Mouse (Mus musculus): ENCODE measurements around the gene Cavin3. TPM values are rescaled to one million over a fixed set of nuclear protein-coding genes. Genes with fewer than 3 reads are reported as not detected.

The Cavin3 gene
- not detected for total RNA-seq (2023)

GRCm38 (mm10) chr7:105481505-105482411, at the start of gene Cavin3:
TSS of gene Cavin3 (minus strand) at chr7:105482300.

Other genes with a start within 250 kb of the Cavin3 start
- not detected for gene Olfr688, start 194.2 kb downstream of the Cavin3 start, total RNA-seq (2023)
- gene Olfr689, start 171.1 kb downstream of the Cavin3 start, total RNA-seq (2023) = not detected
- not detected for gene Olfr690, start 148.2 kb downstream of the Cavin3 start, total RNA-seq (2023)
- not detected for gene Olfr691, start 140.0 kb downstream of the Cavin3 start, total RNA-seq (2023)
- not detected for gene Olfr692, start 114.1 kb downstream of the Cavin3 start, total RNA-seq (2023)
- gene Gm5901, start 107.3 kb downstream of the Cavin3 start, total RNA-seq (2023) = not detected
- 42.6 TPM for gene Fam160a2, start 82.2 kb downstream of the Cavin3 start, total RNA-seq (2023)
- gene Cnga4, start 77.7 kb downstream of the Cavin3 start, total RNA-seq (2023) = not detected
- not detected for gene Cckbr, start 56.6 kb downstream of the Cavin3 start, total RNA-seq (2023)
- 21.5 TPM for gene Smpd1, start 72.1 kb upstream of the Cavin3 start, total RNA-seq (2023)
- gene Apbb1, start 99.4 kb upstream of the Cavin3 start, total RNA-seq (2023) = 2.6 TPM
- not detected for gene Hpx, start 117.8 kb upstream of the Cavin3 start, total RNA-seq (2023)
- 17.5 TPM for gene Trim3, start 151.3 kb upstream of the Cavin3 start, total RNA-seq (2023)
- 68.0 TPM for gene Timm10b, start 157.8 kb upstream of the Cavin3 start, total RNA-seq (2023)
- gene Arfip2, start 158.1 kb upstream of the Cavin3 start, total RNA-seq (2023) = 31.9 TPM
- gene Gm45799, start 158.3 kb upstream of the Cavin3 start, total RNA-seq (2023) = 8.8 TPM
- gene Dnhd1, start 168.5 kb upstream of the Cavin3 start, total RNA-seq (2023) = 4.7 TPM

Measured in CD8-positive naive resting alpha-beta T cell, adult 57 days (primary cell).